Mouse (Mus musculus) kidney, adult 18-20 months (tissue): ENCODE measurements around the gene Mrvi1.
"Not testable (repeated sequence)": the region's sequence is repeated elsewhere in the genome, so short reads cannot be mapped to it uniquely, and the experiment has no call there.

Source experiments
- DNase-seq: peaks from one replicate; pipeline ENCODE4 v3.0.0; 2021

Gene Mrvi1

DNA sequence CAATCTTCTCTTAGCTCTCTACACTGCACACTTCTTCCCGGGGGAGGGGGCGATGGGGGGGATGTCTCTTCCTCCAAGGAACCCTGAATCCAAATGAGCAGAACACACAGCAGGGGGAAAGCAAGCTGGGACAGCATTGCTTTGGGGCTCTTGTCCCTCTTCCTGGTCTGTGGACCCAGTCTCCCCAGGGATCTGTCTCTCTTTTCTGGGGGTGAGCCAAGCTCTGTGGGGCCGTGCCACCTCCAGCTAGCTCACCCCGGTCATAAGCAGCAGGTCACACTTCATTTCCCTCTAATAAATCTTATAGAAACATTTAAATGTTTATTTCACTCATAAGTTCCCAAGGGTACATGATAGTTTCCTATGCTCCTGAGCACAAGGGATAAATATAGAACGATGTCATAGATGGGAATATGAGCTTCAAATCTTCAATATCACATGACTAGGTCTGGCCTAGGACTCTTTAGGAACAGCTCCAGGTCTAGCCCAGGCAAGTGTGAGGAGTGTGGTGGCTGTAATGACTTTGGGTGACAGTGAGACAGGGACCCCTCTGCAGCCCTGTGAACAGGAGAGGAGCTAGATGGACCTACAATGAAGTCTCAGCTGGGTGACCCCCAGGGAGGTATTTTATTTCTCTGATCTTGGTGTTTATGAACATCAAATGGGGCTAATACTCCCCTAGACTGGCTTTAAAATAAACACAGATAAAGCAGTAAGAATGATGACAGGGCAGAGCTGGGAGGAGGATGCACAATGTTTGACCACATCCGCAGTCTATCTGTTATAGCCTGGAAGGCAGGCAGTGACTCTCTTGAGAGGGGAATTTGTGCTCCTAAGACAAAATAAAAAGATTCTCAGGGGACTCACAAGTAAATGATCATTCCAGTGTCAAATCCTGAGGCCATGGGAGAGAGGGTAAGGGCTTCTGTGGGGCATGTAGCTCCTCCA is 46.2 kb downstream of the Mrvi1 start:
- DNase-seq, result no peak

DNA sequence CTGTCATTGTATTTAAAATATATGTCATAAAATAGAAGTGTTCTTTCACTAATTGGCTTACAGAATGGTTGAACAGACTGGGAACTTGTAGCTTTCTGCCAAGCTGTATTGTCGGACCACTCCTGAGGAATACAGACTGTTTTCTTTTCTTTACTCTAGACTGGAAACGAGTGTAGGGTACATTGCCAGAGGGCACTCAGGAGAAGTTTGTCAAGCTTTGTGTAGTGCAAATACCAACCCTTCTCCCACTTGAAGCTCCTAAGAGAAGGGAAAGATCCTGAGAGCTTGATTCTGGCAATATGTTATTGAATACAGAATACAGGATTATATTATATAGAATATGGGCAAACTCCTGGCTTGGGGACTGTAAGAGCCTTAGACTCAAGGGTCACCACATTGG is 48.3 kb downstream of the Mrvi1 start:
- DNase-seq, result no peak

GRCm38 (mm10) chr7:110933329-110933728 is 48.9 kb downstream of the Mrvi1 start:
- no peak for DNase-seq

GRCm38 (mm10) chr7:110930118-110930854 is 52.0 kb downstream of the Mrvi1 start:
- DNase-seq, result peak; percentile 37

DNA sequence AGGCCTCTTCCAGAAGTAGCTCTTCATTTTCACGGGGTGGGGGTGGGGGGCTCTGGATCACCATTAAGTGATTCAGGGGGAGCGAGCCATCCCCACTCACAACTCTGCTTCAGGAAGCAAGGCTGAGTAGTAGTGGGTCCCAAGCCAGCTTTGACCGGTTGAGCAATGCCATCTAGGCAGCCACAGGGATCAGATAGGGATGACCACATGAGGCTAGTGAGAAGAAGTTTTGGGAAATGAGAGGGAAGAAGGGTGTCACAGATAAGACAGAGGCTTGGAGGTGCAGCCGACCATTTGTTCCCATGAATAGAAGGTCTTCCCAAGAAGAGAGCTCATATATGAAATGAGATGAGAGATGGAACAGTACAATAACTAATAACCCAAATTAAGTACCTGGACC is 55.7 kb downstream of the Mrvi1 start:
- DNase-seq, result no peak

- DNase-seq, result no peak
These were observed 61.7 kb downstream of the Mrvi1 start for GRCm38 (mm10) chr7:110920331-110921261.

GRCm38 (mm10) chr7:110919721-110920120 is 62.5 kb downstream of the Mrvi1 start:
- DNase-seq, result no peak

GRCm38 (mm10) chr7:110915913-110916312 is 66.3 kb downstream of the Mrvi1 start:
- no peak for DNase-seq

DNA sequence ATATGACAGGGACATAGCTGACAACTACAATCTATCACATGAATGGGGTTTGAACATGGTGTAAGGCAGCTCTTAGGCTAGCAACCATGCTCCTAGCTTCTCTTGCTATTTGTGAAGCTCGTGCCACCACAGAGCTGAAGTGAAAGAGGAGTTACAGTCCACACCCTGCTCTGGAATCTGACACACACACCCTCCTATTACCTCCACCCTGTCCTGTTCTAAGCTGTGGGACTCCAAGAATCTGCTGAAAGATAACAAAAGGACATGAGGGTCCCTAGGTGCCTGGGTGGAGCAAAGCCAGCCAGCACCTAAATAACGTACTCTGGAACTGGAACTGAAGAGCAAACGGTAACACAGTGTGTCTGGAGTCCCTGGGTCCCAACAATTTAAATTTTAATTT is 67.7 kb downstream of the Mrvi1 start:
- no peak for DNase-seq

- no peak for DNase-seq
These were observed 68.5 kb downstream of the Mrvi1 start for GRCm38 (mm10) chr7:110913754-110914153.

DNA sequence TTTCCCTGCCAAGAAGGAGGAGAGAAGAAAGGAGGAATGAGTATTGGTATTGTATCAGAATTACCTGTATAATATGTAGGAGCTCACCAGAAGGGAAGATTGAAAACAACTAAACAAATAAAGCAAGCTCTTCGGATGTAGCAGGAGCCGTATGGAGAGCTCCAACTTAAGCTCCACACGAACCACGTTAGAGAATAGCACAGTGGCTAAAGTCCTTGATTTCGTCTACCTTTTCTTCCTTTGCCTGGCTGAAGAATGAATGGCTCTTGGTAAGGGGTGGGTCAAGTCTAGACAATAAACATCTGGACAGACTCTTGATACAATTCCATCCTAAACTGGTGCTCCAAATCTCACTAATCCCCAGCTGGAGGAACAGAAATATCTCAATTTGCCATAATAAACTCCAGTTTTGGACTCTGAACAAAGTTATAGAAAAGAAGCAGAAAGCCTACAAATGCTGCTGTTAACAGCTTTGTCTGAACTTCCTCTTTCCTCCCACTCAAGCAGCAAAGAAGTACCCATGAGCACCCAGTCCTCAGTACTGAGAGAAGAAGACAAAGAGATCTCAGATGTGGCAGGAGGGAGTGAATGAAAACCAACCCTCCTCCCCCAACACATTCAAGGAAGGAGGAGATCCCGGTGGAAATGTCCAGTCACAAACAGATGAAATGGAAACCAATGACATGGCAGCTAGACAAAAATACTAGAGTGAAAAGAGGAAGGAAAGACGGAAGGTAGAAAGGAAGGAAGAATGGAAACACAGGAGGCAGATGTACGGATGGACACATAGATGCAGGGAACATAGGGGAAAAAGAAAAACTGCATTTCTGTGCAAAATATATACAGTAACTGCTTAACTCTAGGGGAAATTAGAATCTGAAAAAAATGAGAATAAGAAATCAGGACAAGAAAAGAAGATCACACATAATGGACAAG is 73.8 kb downstream of the Mrvi1 start:
- no peak for DNase-seq

GRCm38 (mm10) chr7:110906566-110906965 is 75.7 kb downstream of the Mrvi1 start:
- DNase-seq, result no peak

GRCm38 (mm10) chr7:110903226-110903625 is 79.0 kb downstream of the Mrvi1 start:
- no peak for DNase-seq

DNA sequence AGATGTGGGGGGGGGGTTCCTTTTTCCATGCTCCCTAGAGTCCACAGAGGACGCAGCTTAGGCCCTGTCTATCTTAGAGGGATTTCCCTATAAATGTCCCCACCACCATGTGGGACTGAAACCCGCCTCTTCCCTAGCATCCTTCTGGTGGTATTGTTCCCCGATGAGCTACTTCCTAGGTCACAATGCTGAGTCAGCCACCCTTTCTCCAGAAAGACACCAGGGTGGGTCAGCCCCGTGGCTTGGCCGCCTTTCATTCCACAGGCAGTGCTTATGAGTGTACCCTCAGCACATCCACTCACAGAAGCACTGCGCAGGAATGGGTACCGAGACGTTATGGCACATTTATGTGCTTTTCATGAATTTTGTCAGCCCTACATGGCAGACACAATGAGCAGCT is 85.1 kb downstream of the Mrvi1 start:
- no peak for DNase-seq

- DNase-seq, result no peak
These were observed 85.8 kb downstream of the Mrvi1 start for GRCm38 (mm10) chr7:110896453-110896852.

DNA sequence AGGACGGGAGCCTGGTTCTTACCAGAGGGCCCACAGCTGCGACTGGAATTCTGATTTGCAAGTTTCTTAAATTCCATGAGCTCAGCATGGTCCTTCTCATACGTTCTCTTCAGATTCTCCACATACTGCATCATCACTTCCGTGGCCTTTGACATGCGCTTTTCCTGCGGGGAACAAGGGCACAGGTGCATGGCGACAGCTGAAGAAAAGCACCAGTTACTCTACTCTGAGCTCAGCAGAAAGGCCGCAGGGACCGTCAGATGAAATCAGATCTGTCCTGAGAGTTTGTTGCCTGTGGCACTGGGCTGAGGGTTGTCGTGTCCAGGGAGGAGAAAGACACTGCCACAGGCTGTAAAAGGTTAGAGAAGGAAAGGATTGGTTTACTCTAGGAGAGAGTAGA is 86.5 kb downstream of the Mrvi1 start:
- DNase-seq, result not testable (repeated sequence)

DNA sequence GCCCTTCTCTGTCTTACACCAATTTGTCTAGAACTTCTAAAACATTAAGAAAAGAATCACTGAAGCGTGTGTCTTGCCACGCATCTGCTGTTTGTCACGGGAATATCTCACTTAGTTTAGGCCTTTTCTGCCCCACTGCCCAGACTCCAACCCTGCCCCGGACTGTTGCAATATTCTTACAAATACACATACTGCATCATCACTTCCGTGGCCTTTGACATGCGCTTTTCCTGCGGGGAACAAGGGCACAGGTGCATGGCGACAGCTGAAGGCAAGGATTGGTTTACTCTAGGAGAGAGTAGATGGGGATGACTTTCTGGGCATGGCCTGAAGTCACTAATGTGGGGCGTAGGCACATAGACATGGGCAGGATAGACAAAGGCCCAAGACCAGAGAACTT is 87.6 kb downstream of the Mrvi1 start:
- DNase-seq, result no peak

DNA sequence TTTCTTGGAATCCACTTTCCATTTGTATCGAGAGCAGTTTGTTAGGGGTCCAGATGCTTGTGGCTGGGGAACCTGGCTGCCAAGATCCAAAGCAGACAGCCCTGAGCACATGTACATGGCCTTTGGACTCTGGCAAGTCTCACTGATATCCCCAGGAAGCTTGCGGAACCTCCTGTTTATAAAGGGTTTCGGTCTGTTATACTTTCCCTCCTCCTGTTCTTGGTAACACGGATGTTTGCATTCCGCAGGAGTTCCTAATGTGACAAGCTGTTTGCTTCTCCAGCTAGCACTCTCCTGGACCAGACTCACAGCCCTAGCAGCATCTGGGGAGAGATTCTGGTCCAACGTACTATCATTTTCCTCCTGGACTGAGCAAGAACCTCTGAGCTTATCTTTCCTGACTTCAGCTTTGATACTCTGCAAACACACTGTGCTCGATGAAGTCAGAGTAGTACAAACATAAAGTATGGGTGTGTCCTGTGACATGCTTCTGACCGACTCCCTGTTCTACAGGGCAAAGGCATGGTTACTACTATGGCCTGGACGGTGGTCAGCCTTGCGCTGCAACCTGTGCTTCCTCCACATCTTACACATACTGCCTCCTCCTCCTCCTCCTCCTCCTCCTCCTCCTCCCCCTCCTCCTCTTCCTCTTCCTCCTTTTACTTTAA is 88.2 kb downstream of the Mrvi1 start:
- DNase-seq, result peak; percentile 41

GRCm38 (mm10) chr7:110891501-110891986 is 90.7 kb downstream of the Mrvi1 start:
- DNase-seq, result peak; percentile 73

- peak; percentile 32 for DNase-seq
These were observed 100.4 kb downstream of the Mrvi1 start for GRCm38 (mm10) chr7:110881746-110882333.

DNA sequence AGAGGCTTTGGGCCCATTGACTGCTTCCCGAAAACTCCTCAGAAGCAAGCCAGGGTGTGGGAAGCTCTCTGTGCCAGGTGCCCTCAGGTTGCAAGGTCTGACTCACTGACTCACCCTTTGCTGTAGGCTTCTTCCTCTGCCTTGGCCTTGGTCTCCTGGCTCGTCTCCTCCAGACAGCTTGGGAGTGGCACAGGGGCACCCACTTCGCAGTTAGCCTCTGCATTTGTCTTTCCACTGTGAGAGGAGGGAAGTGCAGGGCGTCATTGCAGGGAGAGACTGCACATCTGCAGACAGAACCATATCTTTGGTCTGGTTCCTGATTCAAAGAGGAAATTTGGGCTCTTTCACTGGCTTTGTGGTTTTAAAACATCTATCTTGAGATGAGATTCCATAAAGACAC is 104.2 kb downstream of the Mrvi1 start:
- no peak for DNase-seq
